Mouse (Mus musculus): Measurements from ENCODE around the gene Igsf9. TPM values are rescaled to one million over a fixed set of nuclear protein-coding genes. Genes with fewer than 3 reads are reported as not detected.

Gene Igsf9
- polyA plus RNA-seq, 1 experiment: 5.4 TPM

DNA sequence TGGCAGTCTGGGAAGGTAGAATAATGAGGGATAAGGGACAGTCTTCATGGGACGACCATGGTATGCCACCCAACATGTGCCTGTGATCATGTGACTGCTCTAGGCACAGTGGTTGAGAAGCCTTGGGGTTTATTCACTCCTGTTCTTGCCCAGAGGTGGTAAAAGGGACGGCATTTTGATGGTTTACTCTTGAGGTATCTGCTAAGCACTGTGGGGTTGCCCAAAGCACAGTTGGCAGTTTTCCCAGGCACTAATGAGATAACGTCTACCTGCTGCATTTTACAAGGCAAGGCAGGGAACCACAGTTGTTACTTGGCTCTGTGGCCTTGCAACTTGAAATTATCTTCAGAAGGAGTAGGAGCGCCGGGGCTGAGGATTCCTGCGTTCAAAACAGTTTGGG is 58.2 kb downstream of the Igsf9 start:
- no peaks in the 10 kb centered on the region for H3K4me1 ChIP-seq (ENCODE audit: control insufficient read depth, insufficient read depth, low read length)
- no peak overlapping the region for H3K27ac ChIP-seq (ENCODE audit: insufficient read depth, low read length)
- no peak for TF ChIP-seq POLR2A (IDR thresholded peaks at IDR 0.05; ENCODE audit: low read depth, low read length)
- TF ChIP-seq CTCF (IDR thresholded peaks at IDR 0.05; ENCODE audit: borderline replicate concordance, insufficient read depth, low read length): no peak
- H3K4me3 ChIP-seq (ENCODE audit: insufficient read depth, low read length): no peak overlapping the region

DNA sequence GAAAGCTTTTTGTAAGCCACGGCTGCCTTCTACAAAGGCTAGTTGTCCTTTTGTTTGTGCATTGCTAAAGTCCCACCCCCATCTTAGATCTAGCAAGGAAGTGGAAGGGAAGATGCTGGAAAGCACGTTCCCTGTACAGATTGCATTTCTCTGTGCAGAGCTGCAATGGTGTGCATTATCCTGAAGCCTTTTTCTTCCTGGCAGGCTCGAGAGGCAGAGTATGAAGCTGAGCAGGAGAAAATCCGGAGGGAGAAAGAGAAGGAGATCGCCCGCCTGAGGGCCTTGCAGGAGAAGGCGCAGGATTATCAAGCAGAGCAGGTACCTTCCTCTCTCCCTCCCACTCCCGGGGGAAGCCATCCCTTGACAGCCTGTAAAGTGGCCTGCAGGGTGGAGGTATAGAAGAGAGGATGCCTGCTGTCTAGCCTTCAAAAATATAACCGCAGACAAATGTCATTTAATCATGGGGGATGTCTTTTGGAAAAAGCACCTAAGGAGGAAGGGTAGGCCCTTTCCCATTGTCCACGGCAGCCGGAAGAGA is 58.8 kb downstream of the Igsf9 start:
- no peaks in the 10 kb centered on the region for H3K4me1 ChIP-seq (ENCODE audit: control insufficient read depth, insufficient read depth, low read length)
- no peak overlapping the region for H3K4me3 ChIP-seq (ENCODE audit: insufficient read depth, low read length)
- H3K27ac ChIP-seq (ENCODE audit: insufficient read depth, low read length): no peak overlapping the region
- no peak for TF ChIP-seq POLR2A (IDR thresholded peaks at IDR 0.05; ENCODE audit: low read depth, low read length)
- no peak for TF ChIP-seq CTCF (IDR thresholded peaks at IDR 0.05; ENCODE audit: borderline replicate concordance, insufficient read depth, low read length)

DNA sequence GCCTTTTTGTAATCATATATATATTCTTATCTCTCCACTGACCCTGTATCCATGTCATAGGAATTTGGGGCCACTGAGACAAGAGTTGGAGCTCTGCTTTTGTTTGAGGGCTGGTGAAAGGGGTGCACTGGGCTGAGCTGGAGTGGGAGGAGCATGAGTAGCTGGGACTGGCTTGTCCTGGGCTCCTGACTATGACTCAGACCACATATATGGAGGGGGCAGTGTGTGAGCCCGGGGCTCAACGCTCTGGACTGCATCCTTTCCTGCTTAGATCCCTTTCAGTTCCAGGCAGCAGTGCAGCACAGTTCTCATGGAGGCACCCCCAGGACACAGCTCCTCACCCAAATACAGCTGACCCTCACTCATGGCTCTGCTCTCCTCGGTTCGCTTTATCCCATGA is 64.5 kb downstream of the Igsf9 start:
- TF ChIP-seq CTCF (IDR thresholded peaks at IDR 0.05; ENCODE audit: borderline replicate concordance, insufficient read depth, low read length) (no peak), POLR2A (IDR thresholded peaks at IDR 0.05; ENCODE audit: low read depth, low read length) (no peak)

More for the DNA sequence above, 64.5 kb downstream of the Igsf9 start:
- H3K4me3 ChIP-seq (ENCODE audit: insufficient read depth, low read length): no peak overlapping the region
- H3K4me1 ChIP-seq (ENCODE audit: control insufficient read depth, insufficient read depth, low read length): peaks cover 6% of the 10 kb centered on the region; the same call in 1 of the 2 replicates
- no peak overlapping the region for H3K27ac ChIP-seq (ENCODE audit: insufficient read depth, low read length)

Other genes starting within 250 kb of the Igsf9 start
- gene Atp1a4, start 223.4 kb upstream of the Igsf9 start, polyA plus RNA-seq (2011; ENCODE audit: insufficient read length, low read depth, missing spikeins): not detected in 2 replicates
- gene Igsf8, start 220.1 kb upstream of the Igsf9 start, polyA plus RNA-seq (2011; ENCODE audit: insufficient read length, low read depth, missing spikeins): 49.8 and 55.6 TPM in 2 replicates
- 0.39 TPM in 1 of 2 replicates, not detected in the other for gene Atp1a2, start 183.7 kb upstream of the Igsf9 start, polyA plus RNA-seq (2011; ENCODE audit: insufficient read length, low read depth, missing spikeins)
- not detected in 2 replicates for gene Kcnj9, start 152.5 kb upstream of the Igsf9 start, polyA plus RNA-seq (2011; ENCODE audit: insufficient read length, low read depth, missing spikeins)
- 0.08 and 0.91 TPM in 2 replicates for gene Kcnj10, start 140.6 kb upstream of the Igsf9 start, polyA plus RNA-seq (2011; ENCODE audit: insufficient read length, low read depth, missing spikeins)
- 11.5 and 12.9 TPM in 2 replicates for gene Pigm, start 105.2 kb upstream of the Igsf9 start, polyA plus RNA-seq (2011; ENCODE audit: insufficient read length, low read depth, missing spikeins)
- 0.63 and 2.5 TPM in 2 replicates for gene Slamf9, start 6.4 kb upstream of the Igsf9 start, polyA plus RNA-seq (2011; ENCODE audit: insufficient read length, low read depth, missing spikeins)
- 468 and 642 TPM in 2 replicates for gene Tagln2, start 18.3 kb downstream of the Igsf9 start, polyA plus RNA-seq (2011; ENCODE audit: insufficient read length, low read depth, missing spikeins)
- 0.85 and 2.9 TPM in 2 replicates for gene Cfap45, start 39.0 kb downstream of the Igsf9 start, polyA plus RNA-seq (2011; ENCODE audit: insufficient read length, low read depth, missing spikeins)
- not detected in 2 replicates for gene Vsig8, start 74.2 kb downstream of the Igsf9 start, polyA plus RNA-seq (2011; ENCODE audit: insufficient read length, low read depth, missing spikeins)
- not detected in 2 replicates for gene Slamf8, start 108.8 kb downstream of the Igsf9 start, polyA plus RNA-seq (2011; ENCODE audit: insufficient read length, low read depth, missing spikeins)
- gene Fcrl6, start 120.8 kb downstream of the Igsf9 start, polyA plus RNA-seq (2011; ENCODE audit: insufficient read length, low read depth, missing spikeins): not detected in 2 replicates
- gene Dusp23, start 151.2 kb downstream of the Igsf9 start, polyA plus RNA-seq (2011; ENCODE audit: insufficient read length, low read depth, missing spikeins): 4.9 and 10.4 TPM in 2 replicates
- gene Crp, start 216.3 kb downstream of the Igsf9 start, polyA plus RNA-seq (2011; ENCODE audit: insufficient read length, low read depth, missing spikeins): not detected in 2 replicates

Measured in embryonic fibroblast, embryonic 13.5 days (primary cell).